Mouse (Mus musculus): ENCODE measurements around the gene Serpina3n. TPM values are rescaled to one million over a fixed set of nuclear protein-coding genes. Genes with fewer than 3 reads are reported as not detected.

Gene Serpina3n
- total and polyA plus RNA-seq, 3 experiments = not detected

DNA sequence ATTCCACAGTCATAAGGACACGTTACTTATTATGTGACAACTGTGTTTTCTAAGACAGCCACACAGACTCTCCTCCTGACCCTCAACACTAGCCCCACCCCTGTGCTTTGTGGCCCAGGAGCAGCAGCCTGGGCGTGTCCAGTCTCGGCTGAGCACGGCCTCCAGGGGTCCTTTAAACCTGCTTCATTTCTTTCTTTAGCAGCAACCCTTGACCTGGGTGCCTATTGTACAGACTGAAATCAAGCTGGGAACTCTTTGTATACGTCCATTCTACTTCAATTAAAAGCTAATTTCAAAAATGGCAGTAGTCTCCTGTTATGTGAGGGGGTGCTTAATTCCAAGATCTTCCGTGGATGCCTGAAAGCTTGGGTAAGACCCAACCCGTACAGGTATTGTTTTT, 26.7 kb downstream of the Serpina3n start:
- in situ Hi-C loops (cut with MboI; ENCODE audit: low pct_ligation_motif_present, low pct_unique_long_range_greater_than_20kb, low sequenced_read_pairs) (loop anchor here (25.0 kb wide), 1 partner anchor 504 kb away; no protein-coding TSS in a partner anchor), dilution Hi-C loops (cut with MboI; ENCODE audit: extremely low pct_ligation_motif_present, extremely low pct_unique_long_range_greater_than_20kb, low sequenced_read_pairs) (no loop called here)
- H3K9ac ChIP-seq (ENCODE audit: insufficient read depth, low read depth) = no peak overlapping the region
- peaks cover 67% of the 10 kb centered on the region for H3K27me3 ChIP-seq (replicated peaks)
- no peaks in the 10 kb centered on the region for H3K9me3 ChIP-seq (replicated peaks; ENCODE audit: low read length)
- H3K4me1 ChIP-seq (ENCODE audit: control insufficient read depth in 1 of 2, insufficient read depth in 2 of 2) = peaks cover 0 to 2% of the 10 kb centered on the region in 2 experiments; a peak in 1 of 4 replicates
- TF ChIP-seq HCFC1 (IDR thresholded peaks at IDR 0.05; ENCODE audit: low read depth, low read length) (no peak), GABPA (IDR thresholded peaks at IDR 0.05; ENCODE audit: insufficient replicate concordance, low read depth, low read length) (no peak), TBP (conservative IDR thresholded peaks at IDR 0.05; ENCODE audit: low read depth, low read length) (no peak), CTCF (conservative IDR thresholded peaks at IDR 0.05 in 1 of 2, IDR thresholded peaks at IDR 0.05 in 1 of 2; ENCODE audit: low read depth in 2 of 2, low read length in 2 of 2) (no peak), JUN (IDR thresholded peaks at IDR 0.05; ENCODE audit: insufficient read depth, low read depth, low read length) (no peak), TCF12 (IDR thresholded peaks at IDR 0.05; ENCODE audit: low read depth, low read length) (no peak), POLR2A (IDR thresholded peaks at IDR 0.05; ENCODE audit: low read depth, low read length) (no peak)
- no peak overlapping the region for H3K4me2 ChIP-seq (ENCODE audit: insufficient read depth, low read depth, poor library complexity, severe bottlenecking)
- H3K4me3 ChIP-seq (replicated peaks in 1 of 3; ENCODE audit: low read depth in 2 of 3, low read length in 2 of 3, poor library complexity in 1 of 3) = no peak overlapping the region
- DNase-seq (ENCODE audit: extremely low read depth) = no peak
- H3K36me3 ChIP-seq (replicated peaks in 1 of 2; ENCODE audit: control insufficient read depth in 1 of 2, insufficient read depth in 1 of 2, low read length in 1 of 2) = no peaks in the 10 kb centered on the region
- H3K27ac ChIP-seq (ENCODE audit: insufficient read depth, low read depth) = no peak overlapping the region
- H3K79me2 ChIP-seq (replicated peaks; ENCODE audit: control insufficient read depth, extremely low read depth, insufficient read depth, poor library complexity, severe bottlenecking) = no peaks in the 10 kb centered on the region

DNA sequence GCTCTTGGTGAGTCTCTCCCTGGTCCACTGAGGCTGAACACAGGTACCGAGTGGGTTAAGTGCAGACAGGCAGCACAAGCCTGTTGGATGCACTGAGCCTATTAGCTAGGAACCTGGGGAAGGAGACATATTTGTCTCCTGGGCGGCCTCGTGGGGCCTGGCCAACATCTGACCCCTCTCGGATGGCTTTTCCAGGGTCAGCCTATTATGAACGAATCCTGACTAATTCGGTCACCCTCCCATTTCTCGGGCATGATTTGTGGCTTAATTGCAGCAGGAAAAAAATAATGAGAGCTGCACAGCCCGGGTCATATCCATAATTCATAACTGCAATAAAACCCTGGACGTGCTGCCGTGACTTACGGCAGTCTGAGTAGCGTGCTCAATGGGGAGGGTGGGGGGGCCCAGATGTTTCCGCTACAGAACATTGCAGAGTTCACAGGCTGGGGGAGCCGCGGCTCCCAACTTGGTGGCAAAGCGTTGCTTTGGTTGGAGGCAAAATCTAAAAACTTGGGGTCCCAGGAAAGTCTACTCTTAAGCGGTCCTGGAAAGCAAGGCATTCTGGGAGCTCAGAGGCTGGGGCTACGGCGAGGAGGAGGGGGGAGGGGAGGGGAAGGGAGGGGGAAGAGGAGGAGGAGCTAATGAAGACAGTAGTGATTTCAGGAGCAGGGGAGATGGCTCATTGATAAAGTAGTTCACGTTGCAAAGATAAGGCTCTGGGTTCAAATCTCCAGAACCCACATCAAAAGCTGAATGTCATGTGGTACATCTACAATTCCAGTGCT, 27.6 kb downstream of the Serpina3n start:
- TF ChIP-seq ZMIZ1 (IDR thresholded peaks at IDR 0.05; ENCODE audit: low read depth, low read length) = no peak
- Histone ChIP-seq H3K4me2 (ENCODE audit: insufficient read depth, low read depth, poor library complexity, severe bottlenecking) (no peak overlapping the region), H3K9ac (ENCODE audit: insufficient read depth, low read depth) (no peak overlapping the region), H3K4me1 (ENCODE audit: control insufficient read depth in 1 of 2, insufficient read depth in 2 of 2) (peaks cover 0 to 2% of the 10 kb centered on the region in 2 experiments; a peak in 1 of 4 replicates), H3K4me3 (replicated peaks in 1 of 3; ENCODE audit: low read depth in 2 of 3, low read length in 2 of 3, poor library complexity in 1 of 3) (no peak overlapping the region), H3K9me3 (replicated peaks; ENCODE audit: low read length) (no peaks in the 10 kb centered on the region), H3K27ac (ENCODE audit: insufficient read depth, low read depth) (no peak overlapping the region), H3K79me2 (replicated peaks; ENCODE audit: control insufficient read depth, extremely low read depth, insufficient read depth, poor library complexity, severe bottlenecking) (no peaks in the 10 kb centered on the region), H3K27me3 (replicated peaks) (peaks cover 76% of the 10 kb centered on the region), H3K36me3 (replicated peaks in 1 of 2; ENCODE audit: control insufficient read depth in 1 of 2, insufficient read depth in 1 of 2, low read length in 1 of 2) (no peaks in the 10 kb centered on the region)
- dilution Hi-C loops (cut with MboI; ENCODE audit: extremely low pct_ligation_motif_present, extremely low pct_unique_long_range_greater_than_20kb, low sequenced_read_pairs) = no loop called here
- in situ Hi-C loops (cut with MboI; ENCODE audit: low pct_ligation_motif_present, low pct_unique_long_range_greater_than_20kb, low sequenced_read_pairs) = loop anchor here (25.0 kb wide), 1 partner anchor 503 kb away; no protein-coding TSS in a partner anchor
- no peak for DNase-seq (ENCODE audit: extremely low read depth)

DNA sequence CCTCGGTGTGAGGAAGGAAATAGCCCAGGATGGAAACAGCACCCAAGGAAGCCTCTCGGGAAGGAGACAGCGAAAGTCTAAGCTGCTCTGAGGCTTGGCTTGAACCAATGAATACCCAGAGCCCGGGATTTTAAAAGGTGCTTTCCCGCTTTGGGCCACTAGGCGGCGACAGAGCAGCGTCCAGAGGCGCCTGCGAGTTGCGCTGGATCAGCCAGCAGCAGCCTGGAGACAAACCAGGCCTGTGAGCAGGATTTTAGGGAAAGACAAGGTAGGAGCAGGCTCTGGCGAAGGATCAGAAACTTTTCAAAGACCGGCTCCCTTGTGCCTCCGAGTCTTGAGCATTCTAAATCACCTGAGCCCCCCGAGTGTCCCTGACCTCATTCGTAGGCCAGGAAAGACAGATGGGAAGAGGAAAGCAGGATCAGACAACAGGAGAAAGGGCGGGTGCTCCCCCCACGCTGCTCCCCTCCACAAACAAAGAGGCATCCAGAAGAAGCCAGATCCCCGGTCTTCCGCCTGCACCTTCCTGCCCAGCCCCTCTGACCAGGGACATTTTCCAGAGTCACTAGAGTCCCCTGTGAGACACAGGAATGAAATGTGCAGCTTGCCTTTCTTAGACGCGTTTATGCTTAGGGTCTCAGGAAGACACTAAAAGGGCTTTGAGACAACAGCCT, 33.7 kb downstream of the Serpina3n start:
- Histone ChIP-seq H3K4me3 (replicated peaks in 1 of 3; ENCODE audit: low read depth in 2 of 3, low read length in 2 of 3, poor library complexity in 1 of 3) (no peak overlapping the region), H3K9ac (ENCODE audit: insufficient read depth, low read depth) (no peak overlapping the region), H3K9me3 (replicated peaks; ENCODE audit: low read length) (no peaks in the 10 kb centered on the region), H3K4me2 (ENCODE audit: insufficient read depth, low read depth, poor library complexity, severe bottlenecking) (no peak overlapping the region), H3K79me2 (replicated peaks; ENCODE audit: control insufficient read depth, extremely low read depth, insufficient read depth, poor library complexity, severe bottlenecking) (no peaks in the 10 kb centered on the region), H3K27ac (ENCODE audit: insufficient read depth, low read depth) (no peak overlapping the region), H3K36me3 (replicated peaks in 1 of 2; ENCODE audit: control insufficient read depth in 1 of 2, insufficient read depth in 1 of 2, low read length in 1 of 2) (no peaks in the 10 kb centered on the region), H3K27me3 (replicated peaks) (peaks cover 72% of the 10 kb centered on the region), H3K4me1 (ENCODE audit: control insufficient read depth in 1 of 2, insufficient read depth in 2 of 2) (peaks cover 0 to 2% of the 10 kb centered on the region in 2 experiments; a peak in 1 of 4 replicates)
- DNase-seq (ENCODE audit: extremely low read depth) = peak; percentile 49
- TF ChIP-seq MXI1 (IDR thresholded peaks at IDR 0.05; ENCODE audit: low read depth, low read length) = no peak
- peak; percentile 77 to 93 for TF ChIP-seq CTCF (conservative IDR thresholded peaks at IDR 0.05 in 1 of 2, IDR thresholded peaks at IDR 0.05 in 1 of 2; ENCODE audit: low read depth in 2 of 2, low read length in 2 of 2)
- TF ChIP-seq MYC (IDR thresholded peaks at IDR 0.05; ENCODE audit: low read depth, low read length) = no peak
- TF ChIP-seq SMC3 (IDR thresholded peaks at IDR 0.05; ENCODE audit: low read depth, low read length) = peak; percentile 63
- peak; percentile 87 for TF ChIP-seq RAD21 (IDR thresholded peaks at IDR 0.05; ENCODE audit: low read depth, low read length)
- no peak for TF ChIP-seq UBTF (IDR thresholded peaks at IDR 0.05; ENCODE audit: low read depth, low read length)
- in situ Hi-C loops (cut with MboI; ENCODE audit: low pct_ligation_motif_present, low pct_unique_long_range_greater_than_20kb, low sequenced_read_pairs) (loop anchor here (25.0 kb wide), 1 partner anchor 497 kb away; no protein-coding TSS in a partner anchor), dilution Hi-C loops (cut with MboI; ENCODE audit: extremely low pct_ligation_motif_present, extremely low pct_unique_long_range_greater_than_20kb, low sequenced_read_pairs) (no loop called here)
